Mouse (Mus musculus) heart, adult 2 months (tissue): Measurements from ENCODE around the gene Wwc2. TPM values are rescaled to one million over a fixed set of nuclear protein-coding genes. Genes with fewer than 3 reads are reported as not detected.

ENCODE experiments used
- DNase-seq, 2 experiments: peaks; one replicate each; pipeline ENCODE4 v3.0.0; 2021
- H3K27ac ChIP-seq: fragments of 200-600 bp; 2 replicates; pipeline ENCODE4 v1.8.1; 2022
- H3K27me3 ChIP-seq: fragments of 200-500 bp; 2 replicates; pipeline ENCODE4 v1.6.1; 2012; ENCODE audit warnings: mild to moderate bottlenecking, low read length, inconsistent platforms, mixed read lengths; ENCODE audit not compliant: control insufficient read depth, insufficient read depth
- H3K36me3 ChIP-seq: fragments of 200-500 bp; 2 replicates; pipeline ENCODE4 v1.6.1; 2012; ENCODE audit warnings: low read length, inconsistent platforms; ENCODE audit not compliant: control insufficient read depth, insufficient read depth
- H3K4me1 ChIP-seq: fragments of 200-500 bp; 2 replicates; pipeline ENCODE4 v1.6.1; 2011; ENCODE audit warnings: low read length; ENCODE audit not compliant: control insufficient read depth, insufficient read depth
- H3K4me3 ChIP-seq: fragments of 200-600 bp; 2 replicates; pipeline ENCODE4 v1.8.1; 2022
- H3K79me2 ChIP-seq: fragments of 200-500 bp; replicated peaks from 2 replicates; pipeline ENCODE4 v1.6.1; 2012; ENCODE audit warnings: mild to moderate bottlenecking, inconsistent platforms, low read length, moderate library complexity, mixed read lengths; ENCODE audit not compliant: control insufficient read depth, insufficient read depth
- H3K9ac ChIP-seq: fragments of 200-500 bp; 2 replicates; pipeline ENCODE4 v1.6.1; 2012; ENCODE audit warnings: low read depth, mild to moderate bottlenecking, control low read depth, inconsistent platforms, low read length, mixed read lengths
- CTCF ChIP-seq: fragments of 200-600 bp; IDR thresholded peaks from 2 replicates; pipeline ENCODE4 v1.8.1; 2022; ENCODE audit warnings: antibody characterized with exemption, mild to moderate bottlenecking, moderate library complexity
- EP300 ChIP-seq: fragments of 200-500 bp; IDR thresholded peaks from 2 replicates; pipeline ENCODE4 v1.6.1; 2011; ENCODE audit warnings: low read depth, low read length, control low read depth; ENCODE audit not compliant: insufficient read depth
- POLR2A ChIP-seq: fragments of 200-500 bp; IDR thresholded peaks from 2 replicates; pipeline ENCODE4 v1.6.1; 2011; ENCODE audit warnings: mild to moderate bottlenecking, low read depth, low read length, control low read depth; ENCODE audit not compliant: insufficient read depth
- WGBS: fragments of 180-500 bp; shearing (Covaris S2); methylation state at CpG from one replicate; pipeline ENCODE4 v1.1.7; 2018; 5-methylcytosine and 5-hydroxymethylcytosine counted together
- intact Hi-C: fragments of 180-260 bp; cut with DNase I; formaldehyde crosslinking; loops from one replicate; pipeline ENCODE4 v1.15.1; 2025
- polyA plus RNA-seq: library from polyadenylated mRNA; depleted of rRNA; stranded (reverse); fragments of >200 nt; gene quantifications from 2 replicates; pipeline ENCODE4 v1.2.3, GENCODE M21; 2012; rRNA removed
- total RNA-seq, 2 experiments: library from RNA; stranded (reverse); gene quantifications; 2 replicates each; pipeline ENCODE4 v1.2.3; 2021

The Wwc2 gene
- total and polyA plus RNA-seq, 3 experiments, result 8.3 to 26.9 (median 25.2) TPM

- TF ChIP-seq POLR2A (no peak), EP300 (no peak), CTCF (no peak)
- Histone ChIP-seq H3K79me2 (no peaks in the 10 kb centered on the region), H3K9ac (no peak overlapping the region), H3K4me1 (no peaks in the 10 kb centered on the region), H3K27ac (no peak overlapping the region), H3K4me3 (no peak overlapping the region), H3K36me3 (no peaks in the 10 kb centered on the region), H3K27me3 (no peaks in the 10 kb centered on the region)
- no peak for DNase-seq
- intact Hi-C loops, result no loop called here
- WGBS, result 88% methylated on average over 7 of the region's 7 CpGs
Measured at GRCm38 (mm10) chr8:47777415-47777814, 213.3 kb downstream of the Wwc2 start.

Other genes with a start within 250 kb of the Wwc2 start
- not detected for gene Cldn24, start 168.8 kb downstream of the Wwc2 start, total RNA-seq
- gene Cldn24, start 168.8 kb downstream of the Wwc2 start, polyA plus RNA-seq, result not detected in 2 replicates
- gene Cldn22, start 166.4 kb downstream of the Wwc2 start, total RNA-seq, result not detected
- 0.35 and 1.2 TPM in 2 replicates for gene Cldn22, start 166.4 kb downstream of the Wwc2 start, polyA plus RNA-seq
- 1 to 10 TPM in 1 of 2 experiments, under 1 TPM in 1; 0.63 to 1.6 TPM for gene Dctd, start 108.2 kb upstream of the Wwc2 start, total RNA-seq
- gene Dctd, start 108.2 kb upstream of the Wwc2 start, polyA plus RNA-seq, result 0.76 and 0.84 TPM in 2 replicates